Mouse (Mus musculus) G1E (cell line): Measurements from ENCODE around the gene Me3. TPM values are rescaled to one million over a fixed set of nuclear protein-coding genes. Genes with fewer than 3 reads are reported as not detected.

Experiments used
- ATAC-seq: 2 replicates; pipeline ENCODE4 v1.8.0; 2016; ENCODE audit warnings: mild to moderate bottlenecking; ENCODE audit not compliant: insufficient number of reproducible peaks, poor library complexity, low FRiP score, severe bottlenecking; ENCODE audit errors: extremely low read depth
- DNase-seq: peaks from one replicate; pipeline ENCODE4 v3.0.0; 2012; ENCODE audit warnings: low spot score
- H3K27me3 ChIP-seq: 2 replicates; pipeline ENCODE4 v1.6.1; 2012; ENCODE audit warnings: mild to moderate bottlenecking, low read length, inconsistent platforms; ENCODE audit not compliant: insufficient read depth
- H3K36me3 ChIP-seq: replicated peaks from 2 replicates; pipeline ENCODE3; 2012; ENCODE audit warnings: mild to moderate bottlenecking, inconsistent platforms
- H3K4me1 ChIP-seq: 2 replicates; pipeline ENCODE4 v1.6.1; 2012; ENCODE audit warnings: low read depth, low read length, inconsistent platforms, mixed read lengths; ENCODE audit not compliant: insufficient read depth
- H3K4me3 ChIP-seq: 2 replicates; pipeline ENCODE4 v1.5.1; 2012; ENCODE audit warnings: low read depth, mild to moderate bottlenecking, inconsistent platforms, low read length, moderate library complexity, mixed read lengths
- H3K9me3 ChIP-seq: replicated peaks from 2 replicates; pipeline ENCODE4 v1.6.1; 2012; ENCODE audit warnings: inconsistent platforms
- CTCF ChIP-seq: IDR thresholded peaks from 2 replicates; pipeline ENCODE4 v1.5.1; 2012; ENCODE audit warnings: low read depth, low read length, inconsistent platforms, mixed read lengths
- GATA1 ChIP-seq: IDR thresholded peaks from 2 replicates; pipeline ENCODE4 v1.6.1; 2012; ENCODE audit warnings: borderline replicate concordance, low read length, inconsistent platforms, mixed read lengths
- GATA2 ChIP-seq: IDR thresholded peaks from 2 replicates; pipeline ENCODE4 v1.6.1; 2012; ENCODE audit warnings: low read depth, low read length, inconsistent platforms, borderline replicate concordance
- POLR2AphosphoS5 ChIP-seq: IDR thresholded peaks from 2 replicates; pipeline ENCODE4 v1.6.1; 2012; ENCODE audit warnings: low read depth, low read length, inconsistent platforms; ENCODE audit not compliant: insufficient replicate concordance
- TAL1 ChIP-seq: conservative IDR thresholded peaks from 2 replicates; pipeline ENCODE4 v1.6.1; 2012; ENCODE audit warnings: low read depth, low read length, inconsistent platforms, mixed read lengths
- polyA plus RNA-seq: library from polyadenylated mRNA; stranded (reverse); fragments of >175 nt; gene quantifications from 2 replicates; pipeline ENCODE4 v1.2.3, GENCODE M21; 2012
- total RNA-seq, 2 experiments: library from RNA; stranded (forward) in 1 of 2; stranded (reverse) in 1 of 2; fragments of 200-1000 nt in 1 of 2; fragments of >200 nt in 1 of 2; fragmentation: Nextera tagmentation in 1 of 2; gene quantifications; 2 replicates each; pipeline ENCODE4 v1.2.3; 2014 to 2017

Me3 gene
- total and polyA plus RNA-seq, 3 experiments, result 0.33 TPM; not detected in 2

- Histone ChIP-seq H3K36me3 (no peaks in the 10 kb centered on the region), H3K4me1 (no peaks in the 10 kb centered on the region), H3K4me3 (no peak overlapping the region), H3K9me3 (no peaks in the 10 kb centered on the region), H3K27me3 (no peaks in the 10 kb centered on the region; the same call in 1 of the 2 replicates)
- ATAC-seq (no peak), DNase-seq (no peak)
- no peak for TF ChIP-seq TAL1
These were observed 25.0 kb downstream of the Me3 start for GRCm38 (mm10) chr7:89657183-89657582.

- Histone ChIP-seq H3K4me1 (no peaks in the 10 kb centered on the region), H3K36me3 (no peaks in the 10 kb centered on the region), H3K27me3 (no peaks in the 10 kb centered on the region; the same call in 1 of the 2 replicates), H3K4me3 (no peak overlapping the region), H3K9me3 (no peaks in the 10 kb centered on the region)
- TF ChIP-seq GATA2, result no peak
- TF ChIP-seq TAL1, result no peak
- TF ChIP-seq GATA1, result no peak
- TF ChIP-seq POLR2AphosphoS5, result no peak
- no peak for TF ChIP-seq CTCF
- ATAC-seq (no peak), DNase-seq (no peak)
These were observed 25.6 kb downstream of the Me3 start for GRCm38 (mm10) chr7:89657692-89658212.

DNA sequence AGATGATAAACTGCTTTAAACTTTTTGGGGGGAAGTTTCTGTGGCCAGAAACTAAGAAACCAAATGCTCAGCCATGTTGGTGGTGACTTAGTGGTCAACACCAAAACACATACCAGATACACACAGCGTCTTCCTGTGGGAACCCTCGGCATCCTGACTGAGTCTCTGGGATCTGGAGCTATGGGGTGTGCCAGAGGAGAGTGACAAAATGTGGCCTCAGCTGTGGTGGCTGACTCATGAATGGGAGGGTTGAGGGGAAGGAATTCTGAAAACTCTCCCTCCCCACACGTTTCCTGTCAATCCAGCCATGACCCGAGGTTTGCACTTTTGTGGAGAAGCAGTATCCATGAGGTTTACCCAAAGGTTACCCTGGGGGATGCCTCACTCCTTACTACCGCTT is 32.0 kb downstream of the Me3 start:
- Histone ChIP-seq H3K9me3 (no peaks in the 10 kb centered on the region), H3K27me3 (no peaks in the 10 kb centered on the region; the same call in 1 of the 2 replicates), H3K36me3 (no peaks in the 10 kb centered on the region), H3K4me1 (no peaks in the 10 kb centered on the region), H3K4me3 (no peak overlapping the region)
- ATAC-seq (no peak), DNase-seq (no peak)
- no peak for TF ChIP-seq GATA1
- TF ChIP-seq POLR2AphosphoS5, result no peak

- H3K9me3 ChIP-seq, result no peaks in the 10 kb centered on the region
- no peak for DNase-seq
- TF ChIP-seq GATA2 (no peak), GATA1 (no peak), POLR2AphosphoS5 (no peak), CTCF (no peak), TAL1 (no peak)
- ATAC-seq, result no peak
- no peak overlapping the region for H3K4me3 ChIP-seq
- no peaks in the 10 kb centered on the region for H3K4me1 ChIP-seq
- no peaks in the 10 kb centered on the region for H3K36me3 ChIP-seq
- no peaks in the 10 kb centered on the region; the same call in 1 of the 2 replicates for H3K27me3 ChIP-seq
These were observed 34.2 kb downstream of the Me3 start for GRCm38 (mm10) chr7:89666361-89666760.

GRCm38 (mm10) chr7:89667570-89667969 is 35.4 kb downstream of the Me3 start:
- Histone ChIP-seq H3K4me3 (no peak overlapping the region), H3K4me1 (no peaks in the 10 kb centered on the region), H3K36me3 (no peaks in the 10 kb centered on the region), H3K27me3 (no peaks in the 10 kb centered on the region), H3K9me3 (no peaks in the 10 kb centered on the region)
- ATAC-seq (no peak), DNase-seq (no peak)
- TF ChIP-seq POLR2AphosphoS5, result no peak
- no peak for TF ChIP-seq CTCF
- TF ChIP-seq TAL1, result no peak
- TF ChIP-seq GATA2, result no peak
- no peak for TF ChIP-seq GATA1

DNA sequence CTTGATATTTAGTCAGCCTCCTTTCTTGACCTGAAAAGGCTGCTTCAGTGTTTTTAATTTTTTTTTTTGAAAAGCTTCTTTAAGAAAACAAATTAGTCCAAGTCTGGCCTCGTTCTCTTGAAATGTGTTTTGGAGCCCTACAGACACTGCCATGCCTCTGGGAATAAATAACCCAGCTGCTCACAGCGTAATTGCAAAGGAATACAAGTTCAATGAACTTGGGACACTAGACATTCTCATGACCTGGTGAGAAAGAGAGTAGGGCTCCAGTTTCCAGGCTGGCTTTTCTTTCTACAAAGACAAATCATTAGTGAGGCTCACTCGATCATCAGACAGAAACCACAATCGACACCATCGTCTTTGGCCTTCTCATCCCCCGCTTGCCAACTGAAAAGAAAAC is 37.3 kb downstream of the Me3 start:
- ATAC-seq, result no peak
- Histone ChIP-seq H3K9me3 (no peaks in the 10 kb centered on the region), H3K4me3 (no peak overlapping the region), H3K36me3 (no peaks in the 10 kb centered on the region), H3K27me3 (no peaks in the 10 kb centered on the region), H3K4me1 (no peaks in the 10 kb centered on the region)
- no peak for DNase-seq
- TF ChIP-seq CTCF, result no peak
- no peak for TF ChIP-seq TAL1
- no peak for TF ChIP-seq GATA1
- no peak for TF ChIP-seq GATA2
- TF ChIP-seq POLR2AphosphoS5, result no peak
